Mouse (Mus musculus): ENCODE measurements around the gene B630019K06Rik.
"Not testable (repeated sequence)": the region's sequence is repeated elsewhere in the genome, so short reads cannot be mapped to it uniquely, and the experiment has no call there.

- peak; percentile 10; the same call in 1 of the 2 replicates for TF ChIP-seq CTCF (IDR thresholded peaks at IDR 0.05; ENCODE audit: extremely low read depth, insufficient read depth, insufficient read length, insufficient replicate concordance)
- TF ChIP-seq POLR2A (IDR thresholded peaks at IDR 0.05; ENCODE audit: low read depth, low read length), result not testable (repeated sequence)
Measured at GRCm38 (mm10) chrX:8864331-8864730, 27.9 kb upstream of the B630019K06Rik start.
